Mouse (Mus musculus) neural tube, embryonic 11.5 days (tissue): ENCODE results near the gene Cdc34. TPM values are rescaled to one million over a fixed set of nuclear protein-coding genes. Genes with fewer than 3 reads are reported as not detected.
A peak's percentile ranks its signal among the peaks of the same experiment; 100 is the strongest.

Experiments
- ATAC-seq: fragments of 200-750 bp; cut with Nextera tagmentation; 2 replicates; pipeline ENCODE4 v1.8.0; 2017; ENCODE audit warnings: moderate number of reproducible peaks, mild to moderate bottlenecking, moderate TSS enrichment, moderate library complexity; ENCODE audit not compliant: insufficient read depth, low FRiP score, low TSS enrichment
- DNase-seq: peaks from one replicate; pipeline ENCODE4 v3.0.0-alpha.2; 2015; ENCODE audit warnings: low spot score
- H3K27ac ChIP-seq: fragments of 300-500 bp; sonication (generic); 2 replicates; pipeline ENCODE4 v1.5.1; 2014; ENCODE audit warnings: low read depth, mild to moderate bottlenecking, low read length
- H3K27me3 ChIP-seq: fragments of 300-500 bp; sonication (generic); 2 replicates; pipeline ENCODE4 v1.6.1; 2014; ENCODE audit warnings: mild to moderate bottlenecking, low read length, mixed read lengths; ENCODE audit not compliant: control insufficient read depth, insufficient read depth
- H3K36me3 ChIP-seq: fragments of 300-500 bp; sonication (generic); 2 replicates; pipeline ENCODE4 v1.6.1; 2014; ENCODE audit warnings: mild to moderate bottlenecking, low read length, moderate library complexity, mixed read lengths; ENCODE audit not compliant: control insufficient read depth, insufficient read depth
- H3K4me1 ChIP-seq: fragments of 300-500 bp; sonication (generic); 2 replicates; pipeline ENCODE4 v1.6.1; 2014; ENCODE audit warnings: low read length, mixed read lengths; ENCODE audit not compliant: control insufficient read depth, insufficient read depth
- H3K4me2 ChIP-seq: fragments of 300-500 bp; sonication (generic); 2 replicates; pipeline ENCODE4 v1.6.1; 2014; ENCODE audit warnings: low read depth, mild to moderate bottlenecking, moderate library complexity
- H3K4me3 ChIP-seq: fragments of 300-500 bp; sonication (generic); 2 replicates; pipeline ENCODE4 v1.5.1; 2014; ENCODE audit warnings: low read depth, low read length
- H3K9ac ChIP-seq: fragments of 300-500 bp; sonication (generic); 2 replicates; pipeline ENCODE4 v1.6.1; 2014; ENCODE audit warnings: mild to moderate bottlenecking, low read length
- H3K9me3 ChIP-seq: fragments of 300-500 bp; sonication (generic); 2 replicates; pipeline ENCODE4 v1.6.1; 2016; ENCODE audit warnings: low read length; ENCODE audit not compliant: control insufficient read depth
- WGBS: fragments of 180-500 bp; shearing (Covaris S2); extraction: QIAGEN DNeasy Blood & Tissue Kit; methylation state at CpG from one replicate; pipeline ENCODE4 v1.1.7; 2014; 5-methylcytosine and 5-hydroxymethylcytosine counted together
- polyA plus RNA-seq: library from polyadenylated mRNA; unstranded; fragments of >200 nt; fragmentation: Nextera tagmentation; extraction: Ambion mirVana; gene quantifications from 2 replicates; pipeline ENCODE4 v1.2.1, GENCODE M21; 2014

The Cdc34 gene
- polyA plus RNA-seq, 1 experiment from 2014 or later = 168 TPM

DNA sequence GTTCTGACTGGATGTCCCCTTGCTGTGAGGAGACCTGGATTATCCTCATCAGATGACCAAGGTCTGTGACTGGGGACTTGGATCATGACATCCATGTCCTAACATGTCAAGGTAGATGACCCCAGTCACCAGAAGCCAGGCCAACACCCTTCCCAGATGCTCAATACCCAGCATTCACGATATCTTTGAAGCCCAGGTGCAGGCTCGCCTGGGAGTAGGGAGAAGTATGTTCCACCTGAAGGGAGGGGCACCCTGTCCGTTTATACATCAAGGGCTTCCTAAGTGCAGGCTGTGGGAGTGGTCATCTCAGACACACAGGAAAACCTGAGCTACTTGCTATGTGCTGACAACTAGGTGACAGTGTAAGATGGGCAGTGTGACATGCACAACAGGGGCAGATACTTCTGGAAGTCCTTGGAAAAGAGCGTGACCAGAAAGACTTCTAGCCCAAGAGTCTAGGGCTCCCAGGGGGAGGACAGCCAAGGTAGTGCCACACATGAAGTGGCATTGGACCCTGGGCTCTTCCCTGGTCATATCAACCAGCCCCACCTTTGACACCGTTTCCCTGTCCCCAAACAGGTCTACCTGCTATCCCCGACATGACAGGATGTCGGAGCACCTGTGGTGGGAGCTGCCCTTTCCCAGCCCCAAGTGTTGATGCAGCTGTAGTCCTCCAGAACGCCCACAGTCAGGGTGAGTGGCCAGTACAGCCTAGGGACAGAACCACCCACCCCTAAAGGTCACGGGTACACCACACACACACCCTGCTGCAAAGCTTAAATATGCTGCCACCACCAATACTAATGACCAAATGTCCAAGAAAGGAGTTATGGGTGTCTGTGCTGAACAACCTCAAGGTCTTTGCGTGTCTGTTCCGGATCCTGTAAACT is 1.1 kb upstream of the Cdc34 start:
- Histone ChIP-seq H3K27me3 (no peaks in the 10 kb centered on the region), H3K4me1 (peaks cover 17% of the 10 kb centered on the region), H3K27ac (peak overlapping the region; percentile 64; the same call in 1 of the 2 replicates), H3K4me3 (peak overlapping the region; percentile 92), H3K4me2 (peak overlapping the region; percentile 61), H3K9ac (peak overlapping the region; percentile 44), H3K36me3 (peaks cover 11% of the 10 kb centered on the region; the same call in 1 of the 2 replicates), H3K9me3 (no peaks in the 10 kb centered on the region)
- peak; percentile 60 for ATAC-seq
- whole genome bisulfite sequencing = 42% methylated on average over 11 of the region's 11 CpGs
- no peak for DNase-seq

DNA sequence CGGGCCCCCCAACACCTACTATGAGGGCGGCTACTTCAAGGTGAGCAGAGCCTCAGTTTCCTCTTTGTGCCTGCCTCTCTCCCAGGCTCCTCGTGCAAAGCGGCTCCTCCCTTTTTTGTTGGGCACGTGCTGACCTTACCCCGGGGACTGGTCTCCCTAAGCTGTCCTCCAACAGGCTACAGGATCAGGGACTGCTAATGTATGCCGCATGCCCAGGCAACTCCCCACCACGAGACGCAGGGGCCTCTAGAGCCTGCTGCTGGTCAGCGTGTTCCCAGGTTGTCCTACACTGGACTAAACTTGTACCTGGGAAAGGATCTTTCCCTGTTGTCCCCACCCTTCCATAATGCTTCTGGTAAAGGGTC is 538 bp downstream of the Cdc34 start:
- peaks cover 17% of the 10 kb centered on the region for H3K4me1 ChIP-seq
- no peak; the same call in none of the 2 replicates for ATAC-seq
- WGBS = 0% methylated on average over 10 of the region's 10 CpGs
- no peak for DNase-seq
- peak overlapping the region; percentile 92 for H3K4me3 ChIP-seq
- no peaks in the 10 kb centered on the region for H3K9me3 ChIP-seq
- H3K36me3 ChIP-seq = peaks cover 18% of the 10 kb centered on the region
- no peaks in the 10 kb centered on the region for H3K27me3 ChIP-seq
- peak overlapping the region; percentile 83 for H3K4me2 ChIP-seq
- peak overlapping the region; percentile 83 for H3K9ac ChIP-seq
- 0 out of 2 replicates have a peak overlapping the region, but pooled peaks have one; percentile 39 for H3K27ac ChIP-seq

DNA sequence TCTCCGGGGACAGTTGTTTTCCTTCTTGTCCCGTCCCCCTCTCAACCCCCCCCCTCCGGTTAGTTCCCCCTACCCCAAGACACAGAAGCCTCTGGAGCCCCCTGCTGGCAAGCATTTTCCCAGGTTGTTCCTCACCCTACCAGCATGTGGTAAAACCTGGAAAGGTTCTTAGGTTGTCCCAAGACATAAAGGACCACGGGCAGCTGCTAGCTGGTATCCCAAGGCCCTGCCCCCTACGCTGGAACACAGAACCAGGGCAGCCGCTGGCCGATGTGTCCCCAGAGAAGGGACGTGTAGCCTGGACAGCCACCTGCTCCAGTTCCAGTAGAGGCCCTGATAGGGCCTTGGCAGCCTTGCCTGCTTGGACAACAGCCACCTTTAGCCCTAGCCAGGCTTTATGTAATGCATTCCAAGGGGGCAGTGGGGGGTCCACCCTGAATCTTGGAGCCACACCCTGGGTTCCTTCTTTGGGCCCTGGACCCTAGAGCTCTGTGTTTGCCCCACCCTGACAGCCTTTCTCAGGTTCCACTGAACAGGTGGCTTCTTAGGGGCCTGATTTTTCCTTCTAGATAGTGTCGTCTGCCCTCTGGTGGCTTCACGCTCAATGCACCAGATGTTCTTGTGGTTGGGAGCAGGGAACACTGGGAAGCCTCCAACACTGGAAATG is 1.1 kb downstream of the Cdc34 start:
- no peak for ATAC-seq
- peaks cover 17% of the 10 kb centered on the region for H3K4me1 ChIP-seq
- peaks cover 18% of the 10 kb centered on the region for H3K36me3 ChIP-seq
- no peak overlapping the region for H3K27ac ChIP-seq
- peak overlapping the region; percentile 83 for H3K4me2 ChIP-seq
- H3K9ac ChIP-seq = peak overlapping the region; percentile 83
- peak overlapping the region; percentile 92 for H3K4me3 ChIP-seq
- peak; percentile 61 for DNase-seq
- no peaks in the 10 kb centered on the region for H3K27me3 ChIP-seq
- 5% methylated on average over 10 of the region's 10 CpGs for WGBS
- H3K9me3 ChIP-seq = no peaks in the 10 kb centered on the region

DNA sequence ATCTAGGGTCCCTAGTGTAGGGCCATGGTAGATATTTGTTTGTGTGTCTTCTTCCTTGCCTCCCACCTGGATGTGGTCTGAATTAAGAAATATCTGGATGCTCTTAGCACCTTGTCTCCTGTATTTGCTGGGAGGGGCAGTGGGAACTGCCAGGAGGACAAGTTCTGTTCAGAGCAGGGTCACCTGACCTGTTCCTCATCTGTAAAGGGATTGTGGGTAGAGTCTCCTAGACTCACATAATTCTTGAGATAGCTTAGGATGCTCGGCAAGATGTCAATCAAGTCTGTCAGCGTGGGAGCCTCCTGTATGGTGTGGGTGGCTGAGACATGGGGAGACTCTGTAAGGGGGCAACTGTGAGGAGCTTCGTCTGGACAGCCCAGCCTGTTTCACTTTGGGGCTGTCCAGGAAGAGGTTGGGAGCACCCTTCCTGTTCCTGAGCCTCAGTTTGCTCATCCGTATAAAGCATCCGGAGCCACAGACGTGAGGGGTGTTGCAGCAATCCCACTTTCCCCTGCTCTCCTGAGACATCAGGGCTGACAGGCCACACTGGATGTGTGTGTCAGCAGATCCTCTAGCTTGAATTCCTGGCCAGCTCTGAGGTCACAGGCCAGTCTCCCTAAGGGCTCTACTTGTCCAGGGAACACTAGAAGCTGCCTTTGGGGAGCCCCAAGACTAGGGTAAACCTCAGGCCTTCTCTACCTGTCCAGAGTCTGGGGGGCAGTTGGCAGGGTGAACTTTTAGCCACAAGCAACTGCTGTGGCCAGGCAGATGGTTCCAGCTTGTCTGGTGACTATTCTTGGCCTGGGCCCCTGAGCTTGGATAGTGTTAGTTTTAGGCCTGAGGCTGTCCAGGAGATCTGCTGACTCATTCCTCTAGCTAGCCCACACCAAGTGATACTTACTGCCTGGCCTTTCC is 2.0 kb downstream of the Cdc34 start:
- Histone ChIP-seq H3K9me3 (no peaks in the 10 kb centered on the region), H3K4me2 (peak overlapping the region; percentile 83; the same call in 1 of the 2 replicates), H3K9ac (no peak overlapping the region; the same call in 1 of the 2 replicates), H3K4me3 (peak overlapping the region; percentile 92; the same call in 1 of the 2 replicates), H3K27ac (no peak overlapping the region), H3K36me3 (peaks cover 23% of the 10 kb centered on the region), H3K27me3 (no peaks in the 10 kb centered on the region), H3K4me1 (peaks cover 17% of the 10 kb centered on the region)
- DNase-seq (no peak), ATAC-seq (no peak)
- WGBS = 90% methylated on average over 6 of the region's 6 CpGs

DNA sequence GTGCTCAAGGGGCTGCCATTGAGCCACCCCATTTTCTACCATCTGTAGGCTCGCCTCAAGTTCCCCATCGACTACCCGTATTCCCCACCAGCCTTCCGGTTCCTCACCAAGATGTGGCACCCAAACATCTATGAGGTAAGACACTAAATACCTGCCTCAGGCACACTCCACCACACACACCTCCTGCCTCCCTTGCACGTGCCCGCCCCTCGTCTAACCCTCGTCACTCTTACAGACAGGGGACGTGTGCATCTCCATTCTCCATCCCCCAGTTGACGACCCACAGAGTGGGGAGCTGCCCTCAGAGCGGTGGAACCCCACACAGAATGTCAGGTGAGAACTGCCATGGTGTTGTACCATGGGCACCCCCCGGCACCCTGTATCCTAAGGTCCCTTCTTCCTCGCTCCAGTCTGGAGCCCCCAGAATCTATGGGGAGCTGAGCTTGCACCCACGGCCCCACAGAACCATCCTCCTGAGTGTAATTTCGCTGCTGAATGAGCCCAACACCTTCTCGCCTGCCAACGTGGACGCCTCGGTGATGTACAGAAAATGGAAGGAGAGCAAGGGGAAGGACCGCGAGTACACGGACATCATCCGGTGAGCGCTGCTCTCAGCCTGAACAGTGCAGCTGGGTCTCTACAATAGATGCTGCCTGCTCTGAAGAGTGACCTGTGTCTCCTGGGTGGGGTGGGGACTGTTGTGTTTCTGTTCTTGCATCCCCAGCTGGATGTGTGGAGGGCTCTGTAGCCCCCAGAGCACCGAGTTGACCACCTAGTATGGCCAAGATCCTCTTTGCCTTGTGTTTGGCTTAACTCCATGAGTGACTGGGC is 3.0 kb downstream of the Cdc34 start:
- no peak overlapping the region for H3K4me3 ChIP-seq
- no peaks in the 10 kb centered on the region for H3K27me3 ChIP-seq
- H3K4me2 ChIP-seq = no peak overlapping the region
- ATAC-seq (no peak), DNase-seq (no peak)
- 93% methylated on average over 25 of the region's 25 CpGs for WGBS
- no peak overlapping the region for H3K9ac ChIP-seq
- H3K36me3 ChIP-seq = peaks cover 25% of the 10 kb centered on the region
- peaks cover 17% of the 10 kb centered on the region for H3K4me1 ChIP-seq
- no peaks in the 10 kb centered on the region for H3K9me3 ChIP-seq
- H3K27ac ChIP-seq = no peak overlapping the region

DNA sequence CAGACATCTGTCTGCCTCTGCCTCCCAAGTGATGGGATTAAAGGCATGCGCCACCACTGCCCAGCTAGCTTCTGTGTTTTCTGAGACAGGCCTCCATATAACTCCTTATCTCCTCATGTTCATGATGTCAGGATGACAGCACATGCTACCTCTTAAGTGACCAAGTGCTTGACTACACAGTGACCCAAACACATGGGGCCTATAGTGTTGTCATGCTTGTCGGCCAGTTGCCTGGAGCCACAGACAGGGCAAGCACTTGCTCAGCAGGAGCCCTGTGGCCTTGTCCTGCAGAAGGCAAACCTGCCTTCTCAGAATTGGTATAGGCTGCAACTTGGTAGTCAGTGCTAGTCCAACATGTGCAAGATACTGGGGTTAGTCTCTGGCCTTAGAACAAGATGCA is 4.2 kb downstream of the Cdc34 start:
- Histone ChIP-seq H3K4me3 (no peak overlapping the region), H3K4me1 (peaks cover 12% of the 10 kb centered on the region), H3K27ac (no peak overlapping the region), H3K36me3 (peaks cover 25% of the 10 kb centered on the region), H3K27me3 (no peaks in the 10 kb centered on the region), H3K4me2 (no peak overlapping the region), H3K9me3 (no peaks in the 10 kb centered on the region), H3K9ac (no peak overlapping the region)
- ATAC-seq (no peak), DNase-seq (no peak)
- WGBS = 92% methylated on average over 2 of the region's 2 CpGs

DNA sequence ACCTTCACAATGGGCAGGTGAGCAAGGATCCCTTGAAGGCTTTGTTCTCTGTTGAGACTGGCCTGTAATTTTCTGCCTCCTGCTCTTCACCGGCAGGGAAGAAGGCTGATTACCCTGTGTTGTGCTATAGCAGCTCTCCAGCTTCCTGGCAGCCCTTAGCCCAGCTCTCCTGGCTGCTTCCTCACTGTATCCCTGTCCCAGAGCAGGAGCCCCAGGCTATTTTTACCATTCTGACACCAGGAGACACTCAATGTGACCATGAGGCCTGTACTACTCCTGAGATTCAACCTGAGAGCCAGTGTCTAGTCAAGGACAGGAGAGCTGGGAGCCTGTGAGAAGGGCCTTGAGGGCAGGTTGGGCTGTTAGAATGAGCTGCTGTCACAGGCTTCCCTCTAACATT is 4.7 kb downstream of the Cdc34 start:
- Histone ChIP-seq H3K9me3 (no peaks in the 10 kb centered on the region), H3K27ac (no peak overlapping the region), H3K36me3 (peaks cover 25% of the 10 kb centered on the region), H3K9ac (no peak overlapping the region), H3K4me2 (no peak overlapping the region), H3K4me1 (peaks cover 12% of the 10 kb centered on the region; the same call in 1 of the 2 replicates), H3K4me3 (0 out of 2 replicates have a peak overlapping the region, but pooled peaks have one; percentile 2), H3K27me3 (no peaks in the 10 kb centered on the region)
- no peak for DNase-seq
- no peak for ATAC-seq
- WGBS = 91% methylated on average over 1 of the region's 1 CpGs
